Mouse (Mus musculus) bone marrow macrophage, adult 2 months (primary cell): ENCODE data around the gene Cacna1i.

Source experiments
- CTCF ChIP-seq: IDR thresholded peaks from 2 replicates; pipeline ENCODE4 v1.5.1; 2012; ENCODE audit warnings: low read depth, mild to moderate bottlenecking, low read length, moderate library complexity
- POLR2A ChIP-seq: IDR thresholded peaks from 2 replicates; pipeline ENCODE4 v1.6.1; 2012; ENCODE audit warnings: mild to moderate bottlenecking, low read depth, low read length, borderline replicate concordance

GRCm38 (mm10) chr15:80297146-80297545 lies 10.1 kb downstream of the Cacna1i start:
- TF ChIP-seq CTCF (no peak), POLR2A (no peak)
